Mouse (Mus musculus): ENCODE results near the gene Ice2. TPM values are rescaled to one million over a fixed set of nuclear protein-coding genes. Genes with fewer than 3 reads are reported as not detected.

The Ice2 gene
- total RNA-seq, 2 experiments from 2014 or later, result 4.7 to 7.1 TPM

GRCm38 (mm10) chr9:69470362-69470761 lies 72.7 kb downstream of the Ice2 start:
- no peak for DNase-seq
- intact Hi-C loops (cut with DNase I), result no loop called here
- TF ChIP-seq CTCF (IDR thresholded peaks at IDR 0.05), result no peak
- Histone ChIP-seq H3K4me3 (no peak overlapping the region), H3K27ac (no peak overlapping the region; the same call in 1 of the 2 replicates)

- intact Hi-C loops (cut with DNase I), result no loop called here
- TF ChIP-seq CTCF (IDR thresholded peaks at IDR 0.05), result no peak
- Histone ChIP-seq H3K4me3 (peak overlapping the region; percentile 19; the same call in 1 of the 2 replicates), H3K27ac (peak overlapping the region; percentile 48; the same call in 1 of the 2 replicates)
- DNase-seq, result no peak
Observed at GRCm38 (mm10) chr9:69470921-69471320, 73.2 kb downstream of the Ice2 start.

GRCm38 (mm10) chr9:69472724-69473123 lies 75.0 kb downstream of the Ice2 start:
- TF ChIP-seq CTCF (IDR thresholded peaks at IDR 0.05), result no peak
- peak; percentile 76 for DNase-seq
- intact Hi-C loops (cut with DNase I), result no loop called here
- Histone ChIP-seq H3K27ac (peak overlapping the region; percentile 64), H3K4me3 (no peak overlapping the region)

GRCm38 (mm10) chr9:69475873-69476272 lies 78.2 kb downstream of the Ice2 start:
- intact Hi-C loops (cut with DNase I), result loop anchor here (5.0 kb wide), 1 partner anchor 34 kb away; no protein-coding TSS in a partner anchor
- peak overlapping the region; percentile 81; the same call in 1 of the 2 replicates for H3K27ac ChIP-seq
- no peak overlapping the region for H3K4me3 ChIP-seq
- TF ChIP-seq CTCF (IDR thresholded peaks at IDR 0.05), result no peak
- no peak for DNase-seq

GRCm38 (mm10) chr9:69477195-69477823 lies 79.6 kb downstream of the Ice2 start:
- Histone ChIP-seq H3K27ac (peak overlapping the region; percentile 81), H3K4me3 (peak overlapping the region; percentile 23)
- DNase-seq, result peak; percentile 64
- intact Hi-C loops (cut with DNase I), result loop anchor here (5.0 kb wide), 1 partner anchor 35 kb away; no protein-coding TSS in a partner anchor
- TF ChIP-seq CTCF (IDR thresholded peaks at IDR 0.05), result no peak

GRCm38 (mm10) chr9:69477824-69478222 lies 80.1 kb downstream of the Ice2 start:
- intact Hi-C loops (cut with DNase I), result loop anchor here (5.0 kb wide), 1 partner anchor 36 kb away; no protein-coding TSS in a partner anchor
- Histone ChIP-seq H3K4me3 (peak overlapping the region; percentile 23), H3K27ac (peak overlapping the region; percentile 81)
- no peak for TF ChIP-seq CTCF (IDR thresholded peaks at IDR 0.05)
- no peak for DNase-seq

- intact Hi-C loops (cut with DNase I), result loop anchor here (1.0 kb wide), 1 partner anchor 59 kb away; no protein-coding TSS in a partner anchor
- peak; percentile 93; the same call in 1 of the 2 replicates for TF ChIP-seq CTCF (IDR thresholded peaks at IDR 0.05)
- Histone ChIP-seq H3K27ac (no peak overlapping the region), H3K4me3 (no peak overlapping the region)
- DNase-seq, result peak; percentile 79
Observed at GRCm38 (mm10) chr9:69480344-69480743, 82.6 kb downstream of the Ice2 start.

Small RNAs within 50 kb of the gene (microRNA-seq; reads per million reads assigned to microRNA genes)
- not detected for gene Mir3109

Other genes with a start within 250 kb of the Ice2 start
- gene Anxa2, start 55.7 kb downstream of the Ice2 start, total RNA-seq (2021), result 10 to 100 TPM; 28.0 to 52.6 TPM